Mouse (Mus musculus) CH12.LX (cell line): ENCODE data around the gene Cldn7. TPM values are rescaled to one million over a fixed set of nuclear protein-coding genes. Genes with fewer than 3 reads are reported as not detected.

Source experiments
- DNase-seq: peaks from one replicate; pipeline ENCODE4 v3.0.0-alpha.2; 2013; ENCODE audit errors: extremely low read depth
- H3K27ac ChIP-seq: 2 replicates; pipeline ENCODE4 v1.5.1; 2012; ENCODE audit warnings: low read depth, mild to moderate bottlenecking, control low read depth, moderate library complexity; ENCODE audit not compliant: insufficient read depth
- H3K27me3 ChIP-seq: replicated peaks from 2 replicates; pipeline ENCODE3; 2012; ENCODE audit warnings: inconsistent platforms
- H3K36me3 ChIP-seq, 2 experiments: replicated peaks in 1 of 2; 2 replicates each; pipeline versions ENCODE3 to v1.6.1; 2012; ENCODE audit warnings: inconsistent platforms in 1 of 2, low read length in 1 of 2, mild to moderate bottlenecking in 1 of 2, mixed read lengths in 1 of 2, moderate library complexity in 1 of 2; ENCODE audit not compliant: control insufficient read depth in 1 of 2, insufficient read depth in 1 of 2
- H3K4me1 ChIP-seq, 2 experiments: 2 replicates each; pipeline ENCODE4 v1.6.1; 2012; ENCODE audit warnings: inconsistent platforms in 1 of 2, moderate library complexity in 1 of 2; ENCODE audit not compliant: insufficient read depth in 2 of 2, control insufficient read depth in 1 of 2
- H3K4me2 ChIP-seq: 2 replicates; pipeline ENCODE4 v1.6.1; 2012; ENCODE audit warnings: low read depth, mild to moderate bottlenecking, control low read depth; ENCODE audit not compliant: poor library complexity, insufficient read depth, severe bottlenecking
- H3K4me3 ChIP-seq, 3 experiments: fragments of 150-350 bp in 1 of 3; sonication (generic) in 1 of 3; replicated peaks in 1 of 3; 2 replicates each; pipeline versions ENCODE3 to v1.5.1; 2011 to 2012; ENCODE audit warnings: low read depth in 2 of 3, low read length in 2 of 3, mild to moderate bottlenecking in 2 of 3, moderate library complexity in 2 of 3, control low read depth in 1 of 3, improper control_type of control experiment in 1 of 3, inconsistent platforms in 1 of 3, mixed read lengths in 1 of 3; ENCODE audit not compliant: poor library complexity in 1 of 3
- H3K79me2 ChIP-seq: replicated peaks from 2 replicates; pipeline ENCODE4 v1.6.1; 2012; ENCODE audit warnings: mild to moderate bottlenecking, moderate library complexity; ENCODE audit not compliant: control insufficient read depth, poor library complexity, insufficient read depth, severe bottlenecking; ENCODE audit errors: extremely low read depth
- H3K9ac ChIP-seq: 2 replicates; pipeline ENCODE4 v1.6.1; 2012; ENCODE audit warnings: low read depth, mild to moderate bottlenecking, control low read depth, moderate library complexity; ENCODE audit not compliant: insufficient read depth
- H3K9me3 ChIP-seq: replicated peaks from 2 replicates; pipeline ENCODE3; 2012; ENCODE audit warnings: low read length, inconsistent platforms, mixed read lengths
- BHLHE40 ChIP-seq: IDR thresholded peaks from 2 replicates; pipeline ENCODE4 v1.6.1; 2011; ENCODE audit warnings: mild to moderate bottlenecking, low read depth, low read length, improper control_type of control experiment
- CHD1 ChIP-seq: IDR thresholded peaks from 2 replicates; pipeline ENCODE4 v1.6.1; 2012; ENCODE audit warnings: low read depth, low read length, improper control_type of control experiment, inconsistent platforms
- CHD2 ChIP-seq: IDR thresholded peaks from 2 replicates; pipeline ENCODE4 v1.6.1; 2011; ENCODE audit warnings: low read length, improper control_type of control experiment
- CTCF ChIP-seq, 2 experiments: IDR thresholded peaks in 1 of 2; conservative IDR thresholded peaks in 1 of 2; 2 replicates each; pipeline ENCODE4 v1.5.1; 2011 to 2012; ENCODE audit warnings: low read depth in 2 of 2, low read length in 2 of 2, improper control_type of control experiment in 1 of 2, inconsistent platforms in 1 of 2, mild to moderate bottlenecking in 1 of 2, moderate library complexity in 1 of 2
- E2F4 ChIP-seq: IDR thresholded peaks from 2 replicates; pipeline ENCODE4 v1.6.1; 2011; ENCODE audit warnings: low read depth, low read length, improper control_type of control experiment; ENCODE audit not compliant: insufficient replicate concordance
- ELF1 ChIP-seq: IDR thresholded peaks from 2 replicates; pipeline ENCODE4 v1.6.1; 2014; ENCODE audit warnings: low read depth, mild to moderate bottlenecking, inconsistent platforms, low read length, improper control_type of control experiment
- EP300 ChIP-seq: IDR thresholded peaks from 2 replicates; pipeline ENCODE4 v1.6.1; 2011; ENCODE audit warnings: low read length, improper control_type of control experiment
- ETS1 ChIP-seq: conservative IDR thresholded peaks from 2 replicates; pipeline ENCODE4 v1.6.1; 2012; ENCODE audit warnings: low read depth, mild to moderate bottlenecking, inconsistent platforms, low read length, improper control_type of control experiment, moderate library complexity
- HCFC1 ChIP-seq: IDR thresholded peaks from 2 replicates; pipeline ENCODE4 v1.6.1; 2012; ENCODE audit warnings: low read depth, mild to moderate bottlenecking, inconsistent platforms, low read length, improper control_type of control experiment
- IRF4 ChIP-seq: IDR thresholded peaks from 2 replicates; pipeline ENCODE4 v1.6.1; 2014; ENCODE audit warnings: low read depth, mild to moderate bottlenecking, inconsistent platforms, low read length, improper control_type of control experiment
- JUN ChIP-seq: IDR thresholded peaks from 2 replicates; pipeline ENCODE4 v1.6.1; 2011; ENCODE audit warnings: low read depth, mild to moderate bottlenecking, low read length, improper control_type of control experiment, moderate library complexity; ENCODE audit not compliant: insufficient read depth
- JUND ChIP-seq: conservative IDR thresholded peaks from 2 replicates; pipeline ENCODE4 v1.6.1; 2011; ENCODE audit warnings: low read depth, low read length, improper control_type of control experiment
- KAT2A ChIP-seq: IDR thresholded peaks from 2 replicates; pipeline ENCODE4 v1.6.1; 2012; ENCODE audit warnings: low read length, improper control_type of control experiment, inconsistent platforms; ENCODE audit not compliant: insufficient replicate concordance
- MAFK ChIP-seq: IDR thresholded peaks from 2 replicates; pipeline ENCODE4 v1.6.1; 2011; ENCODE audit warnings: low read length, improper control_type of control experiment; ENCODE audit not compliant: insufficient replicate concordance
- MAX ChIP-seq: IDR thresholded peaks from 2 replicates; pipeline ENCODE4 v1.6.1; 2011; ENCODE audit warnings: low read length, improper control_type of control experiment
- MAZ ChIP-seq: IDR thresholded peaks from 2 replicates; pipeline ENCODE4 v1.6.1; 2012; ENCODE audit warnings: low read depth, mild to moderate bottlenecking, inconsistent platforms, low read length, improper control_type of control experiment, moderate library complexity
- MEF2A ChIP-seq: IDR thresholded peaks from 2 replicates; pipeline ENCODE4 v1.6.1; 2014; ENCODE audit warnings: low read depth, mild to moderate bottlenecking, inconsistent platforms, low read length, improper control_type of control experiment, borderline replicate concordance
- MXI1 ChIP-seq: IDR thresholded peaks from 2 replicates; pipeline ENCODE4 v1.6.1; 2011; ENCODE audit warnings: mild to moderate bottlenecking, low read depth, low read length, improper control_type of control experiment
- MYC ChIP-seq: IDR thresholded peaks from 2 replicates; pipeline ENCODE4 v1.6.1; 2011; ENCODE audit warnings: low read depth, mild to moderate bottlenecking, improper control_type of control experiment, low read length
- NELFE ChIP-seq: IDR thresholded peaks from 2 replicates; pipeline ENCODE4 v1.6.1; 2011; ENCODE audit warnings: low read depth, low read length, improper control_type of control experiment
- NRF1 ChIP-seq: IDR thresholded peaks from 2 replicates; pipeline ENCODE4 v1.6.1; 2014; ENCODE audit warnings: low read depth, mild to moderate bottlenecking, inconsistent platforms, low read length, improper control_type of control experiment, moderate library complexity
- PAX5 ChIP-seq: IDR thresholded peaks from 2 replicates; pipeline ENCODE4 v1.6.1; 2012; ENCODE audit warnings: low read length, inconsistent platforms, mixed read lengths
- POLR2A ChIP-seq: IDR thresholded peaks from 2 replicates; pipeline ENCODE4 v1.6.1; 2011; ENCODE audit warnings: low read depth, mild to moderate bottlenecking, improper control_type of control experiment, low read length
- POLR2AphosphoS2 ChIP-seq: IDR thresholded peaks from 2 replicates; pipeline ENCODE4 v1.6.1; 2011; ENCODE audit warnings: low read depth, low read length, improper control_type of control experiment
- RAD21 ChIP-seq: IDR thresholded peaks from 2 replicates; pipeline ENCODE4 v1.6.1; 2011; ENCODE audit warnings: low read depth, mild to moderate bottlenecking, low read length, improper control_type of control experiment, moderate library complexity
- RCOR1 ChIP-seq: conservative IDR thresholded peaks from 2 replicates; pipeline ENCODE4 v1.6.1; 2012; ENCODE audit warnings: low read depth, mild to moderate bottlenecking, inconsistent platforms, low read length, improper control_type of control experiment
- SIN3A ChIP-seq: IDR thresholded peaks from 2 replicates; pipeline ENCODE4 v1.6.1; 2012; ENCODE audit warnings: low read length, improper control_type of control experiment, inconsistent platforms
- SMC3 ChIP-seq: IDR thresholded peaks from 2 replicates; pipeline ENCODE4 v1.6.1; 2011; ENCODE audit warnings: low read depth, low read length, improper control_type of control experiment
- TBP ChIP-seq: conservative IDR thresholded peaks from 2 replicates; pipeline ENCODE4 v1.6.1; 2011; ENCODE audit warnings: low read depth, low read length, improper control_type of control experiment
- TCF12 ChIP-seq: IDR thresholded peaks from 2 replicates; pipeline ENCODE4 v1.6.1; 2014; ENCODE audit warnings: low read depth, mild to moderate bottlenecking, inconsistent platforms, low read length, improper control_type of control experiment
- USF1 ChIP-seq: IDR thresholded peaks from 2 replicates; pipeline ENCODE4 v1.6.1; 2014; ENCODE audit warnings: low read depth, mild to moderate bottlenecking, inconsistent platforms, low read length, improper control_type of control experiment
- USF2 ChIP-seq: conservative IDR thresholded peaks from 2 replicates; pipeline ENCODE4 v1.6.1; 2011; ENCODE audit warnings: low read depth, low read length, improper control_type of control experiment
- ZC3H11A ChIP-seq: IDR thresholded peaks from 2 replicates; pipeline ENCODE4 v1.6.1; 2012; ENCODE audit warnings: low read depth, mild to moderate bottlenecking, inconsistent platforms, low read length, improper control_type of control experiment
- ZKSCAN1 ChIP-seq: IDR thresholded peaks from 2 replicates; pipeline ENCODE4 v1.6.1; 2012; ENCODE audit warnings: low read depth, inconsistent platforms, low read length, improper control_type of control experiment, borderline replicate concordance
- ZMIZ1 ChIP-seq: IDR thresholded peaks from 2 replicates; pipeline ENCODE4 v1.6.1; 2012; ENCODE audit warnings: low read depth, mild to moderate bottlenecking, inconsistent platforms, low read length, improper control_type of control experiment
- ZNF384 ChIP-seq: IDR thresholded peaks from 2 replicates; pipeline ENCODE4 v1.6.1; 2012; ENCODE audit warnings: low read depth, low read length, improper control_type of control experiment, inconsistent platforms
- dilution Hi-C: fragments of 300-500 bp; cut with MboI; formaldehyde crosslinking; loops from 2 replicates; pipeline ENCODE4 v1.14.3; 2020; ENCODE audit warnings: low sequenced_read_pairs; ENCODE audit not compliant: extremely low pct_unique_long_range_greater_than_20kb, extremely low pct_ligation_motif_present
- in situ Hi-C: fragments of 300-500 bp; cut with MboI; formaldehyde crosslinking; loops from 3 replicates; pipeline ENCODE4 v1.14.3; 2019; ENCODE audit warnings: low sequenced_read_pairs, low pct_ligation_motif_present, low pct_unique_long_range_greater_than_20kb, mixed read lengths
- polyA plus RNA-seq: library from polyadenylated mRNA; unstranded; fragments of >175 nt; gene quantifications from 2 replicates; pipeline ENCODE4 v1.2.1, GENCODE M21; 2012; ENCODE audit warnings: low read depth; ENCODE audit not compliant: insufficient read length
- total RNA-seq, 2 experiments: library from RNA; depleted of rRNA; stranded (reverse); fragments of 300-350 nt in 1 of 2; fragments of >200 nt in 1 of 2; gene quantifications; 2 replicates each; pipeline ENCODE4 v1.2.3; 2012 to 2014

The Cldn7 gene
- total and polyA plus RNA-seq, 3 experiments: not detected

DNA sequence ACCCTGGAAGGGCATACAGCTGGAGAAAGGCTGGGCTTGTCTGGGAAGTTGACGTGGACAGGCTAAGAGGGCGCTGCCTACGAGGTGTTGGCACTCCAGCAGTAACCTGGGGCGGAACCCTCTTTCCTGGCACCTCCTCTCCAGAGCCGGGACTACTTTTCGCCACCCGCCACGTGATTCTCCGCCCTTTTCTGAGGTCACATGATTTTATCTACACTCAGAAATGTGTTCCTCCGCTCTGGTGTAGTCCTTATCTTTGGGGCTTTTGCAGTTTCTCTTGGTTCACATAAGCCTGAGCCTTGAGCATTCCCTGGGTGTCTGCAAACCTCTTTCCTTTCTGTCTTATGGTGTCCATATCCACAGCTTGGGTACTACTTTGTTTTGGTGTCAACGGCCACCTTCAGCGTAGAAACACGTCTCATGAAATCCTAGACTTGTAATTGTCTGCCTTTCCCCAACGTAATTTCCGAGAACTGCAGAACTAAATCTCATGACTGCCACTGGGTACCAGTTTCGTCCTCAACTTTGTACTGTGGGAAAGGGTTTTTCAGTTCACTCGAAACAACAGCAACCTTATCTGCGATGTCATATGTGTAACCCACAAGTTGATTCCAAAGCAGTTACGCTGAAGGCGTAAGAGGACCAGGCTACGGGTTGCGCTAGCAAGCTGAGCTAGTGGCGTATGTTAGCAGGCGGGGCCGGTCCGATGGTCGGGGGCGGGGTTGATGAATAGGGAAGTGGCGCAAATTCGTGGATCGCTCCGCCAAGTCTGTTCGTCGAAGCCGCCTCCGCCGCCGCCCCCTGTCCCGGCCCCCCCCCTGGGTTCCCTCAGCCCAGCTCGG, 26.5 kb downstream of the Cldn7 start, which contains the start of gene Gabarap:
Gene Gabarap, plus strand, starts transcription at position 294 of the 842 bp plus-strand sequence.
- in situ Hi-C loops: no loop called here
- H3K27ac ChIP-seq: peak within 1 kb of the TSS; percentile 80
- H3K27me3 ChIP-seq: no peaks in the 10 kb centered on the region
- peak within 1 kb of the TSS; percentile 68 for H3K4me2 ChIP-seq
- peak; percentile 99 for DNase-seq
- no peaks in the 10 kb centered on the region for H3K9me3 ChIP-seq
- H3K4me1 ChIP-seq: peaks cover 8 to 28% of the 10 kb centered on the region in 2 experiments; a peak in 3 of 4 replicates
- TF ChIP-seq TCF12: peak; percentile 62; the same call in 1 of the 2 replicates
- TF ChIP-seq MAFK: no peak
- TF ChIP-seq MXI1: peak; percentile 94
- peak; percentile 79; the same call in 1 of the 2 replicates for TF ChIP-seq MAZ
- TF ChIP-seq JUND: no peak
- TF ChIP-seq IRF4: peak; percentile 84
- TF ChIP-seq USF1: peak; percentile 98
- no peak for TF ChIP-seq PAX5
- no peak for TF ChIP-seq CTCF (conservative IDR thresholded peaks at IDR 0.05 in 1 of 2, IDR thresholded peaks at IDR 0.05 in 1 of 2; ENCODE audit: low read depth in 2 of 2, low read length in 2 of 2)
- TF ChIP-seq NRF1: no peak
- peak; percentile 98 for TF ChIP-seq BHLHE40
- TF ChIP-seq POLR2AphosphoS2: peak; percentile 86
- TF ChIP-seq POLR2A: peak; percentile 70
- TF ChIP-seq SIN3A: peak; percentile 100
- no peak for TF ChIP-seq ZNF384
- TF ChIP-seq EP300: no peak
- TF ChIP-seq JUN: no peak
- TF ChIP-seq CHD1: no peak
- peak; percentile 98 for TF ChIP-seq KAT2A
- peak; percentile 43; the same call in 1 of the 2 replicates for TF ChIP-seq ETS1
- peak; percentile 96 for TF ChIP-seq MYC
- TF ChIP-seq ELF1: peak; percentile 81
- TF ChIP-seq ZC3H11A: no peak
- 0 out of 2 replicates have a peak, but pooled peaks have one; percentile 31 for TF ChIP-seq RCOR1
- peak; percentile 74 for TF ChIP-seq TBP
- TF ChIP-seq E2F4: no peak; the same call in 1 of the 2 replicates
- peak; percentile 81; the same call in 1 of the 2 replicates for TF ChIP-seq CHD2
- TF ChIP-seq SMC3: no peak
- TF ChIP-seq MEF2A: peak; percentile 56; the same call in 1 of the 2 replicates
- TF ChIP-seq NELFE: peak; percentile 36
- no peak; the same call in 1 of the 2 replicates for TF ChIP-seq ZMIZ1
- TF ChIP-seq RAD21: no peak
- TF ChIP-seq ZKSCAN1: no peak; the same call in 1 of the 2 replicates
- peak; percentile 82 for TF ChIP-seq HCFC1
- TF ChIP-seq USF2: peak; percentile 99
- TF ChIP-seq MAX: peak; percentile 99
- H3K79me2 ChIP-seq: peaks cover 29% of the 10 kb centered on the region
- dilution Hi-C loops: no loop called here
- peak within 1 kb of the TSS; percentile 83 for H3K9ac ChIP-seq
- peaks cover 51 to 62% of the 10 kb centered on the region in 2 experiments for H3K36me3 ChIP-seq
- peak within 1 kb of the TSS; percentile 76 to 93 (median 77) for H3K4me3 ChIP-seq
